9 mouse cellular contexts compared by ENCODE assay signal in the genomic region with DNA sequence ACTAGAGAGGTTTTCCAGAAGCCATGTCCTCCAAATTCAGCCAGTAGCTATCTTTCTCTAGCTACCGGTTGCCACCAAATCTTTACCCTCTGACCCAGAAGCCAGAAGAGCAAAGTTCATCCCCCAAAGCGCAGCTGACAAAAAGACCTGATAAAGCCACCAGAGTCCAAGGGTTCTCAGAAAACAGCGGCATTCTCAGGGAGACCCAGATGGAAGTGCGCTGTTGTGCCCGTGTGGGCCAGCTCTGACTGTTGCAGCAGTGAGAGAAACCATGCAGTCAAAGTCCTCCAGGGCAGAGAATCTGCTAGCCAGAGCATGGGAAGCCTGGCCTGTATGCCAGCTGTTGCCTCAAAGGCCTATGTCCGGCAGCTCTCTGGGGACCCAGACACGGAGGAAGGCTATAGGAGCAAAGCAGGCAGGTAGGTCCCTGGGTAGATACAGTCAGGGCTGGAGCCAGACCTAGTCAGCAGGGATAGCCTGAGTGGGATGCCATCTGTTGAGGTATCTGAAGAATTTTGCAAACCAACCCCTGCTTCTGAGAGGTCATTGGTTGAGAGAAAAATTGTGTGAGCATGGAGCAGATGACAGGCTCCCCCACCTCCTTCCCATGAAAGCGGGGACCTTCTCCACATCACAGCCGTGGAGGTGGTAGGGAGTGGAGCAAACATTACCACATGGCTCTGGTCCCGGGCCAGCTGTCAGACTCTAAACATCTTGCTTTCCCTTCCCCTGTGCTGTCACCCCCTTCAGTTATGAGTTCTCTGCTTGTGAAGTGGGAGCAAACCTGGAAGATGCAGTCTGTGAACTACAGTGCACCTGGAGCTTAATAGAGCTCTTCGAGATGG. TPM values are rescaled to one million over a fixed set of nuclear protein-coding genes. Genes with fewer than 3 reads are reported as not detected.
DNase-seq lines count a peak whose midpoint lies in the region; ATAC-seq and TF ChIP-seq lines count a peak whose summit lies in the region.
"Had no signal": no experiment of that assay in that cellular context is flagged by ENCODE, and none has a peak within 500 bp of the region (broad histone marks: within the 10 kb centered on the region; RNA-seq: fewer than 3 reads in every experiment).

No protein-coding gene starts in this region.

- H3K27ac ChIP-seq in forebrain, postnatal 0 days (ENCODE audit: low read depth, low read length): no peak overlapping the region
- no peak overlapping the region for H3K27ac ChIP-seq in forebrain, embryonic 15.5 days (replicated peaks)
- H3K27ac ChIP-seq in lung, embryonic 15.5 days: peak overlapping the region; percentile 49
- H3K27ac ChIP-seq: neural tube, embryonic 13.5 days had no signal

- 82% methylated on average over 11 of the region's 11 CpGs for WGBS in forebrain, postnatal 0 days
- 80% methylated on average over 11 of the region's 11 CpGs for WGBS in forebrain, embryonic 15.5 days
- WGBS in lung, embryonic 15.5 days: 56% methylated on average over 11 of the region's 11 CpGs
- 56% methylated on average over 11 of the region's 11 CpGs for WGBS in lung, adult 2 months

- DNase-seq in forebrain, postnatal 0 days: no peak
- DNase-seq in lung, adult 2 months: no peak
- DNase-seq in kidney, postnatal 25 days: peak; percentile 29 to 48
- peak; percentile 45 for DNase-seq in right cerebral cortex, postnatal 25 days
- no peak for DNase-seq in adrenal gland, adult 18-20 months (ENCODE audit: low spot score in 2 of 2)

- no peak for TF ChIP-seq POLR2A in lung, adult 2 months (IDR thresholded peaks at IDR 0.05; ENCODE audit: borderline replicate concordance, extremely low read depth, low read depth, low read length)

- peak; percentile 24; the same call in 1 of the 2 replicates for ATAC-seq in forebrain, postnatal 0 days
- no peak for ATAC-seq in forebrain, embryonic 15.5 days (replicated peaks)
- no peak for ATAC-seq in lung, embryonic 15.5 days (ENCODE audit: borderline replicate concordance, extremely low read depth, low FRiP score, low TSS enrichment)
- no peak for ATAC-seq in megakaryocyte progenitor cell, adult 5-6 weeks (replicated peaks; ENCODE audit: poor library complexity)

- H3K4me1 ChIP-seq in forebrain, postnatal 0 days (ENCODE audit: insufficient read depth): no peaks in the 10 kb centered on the region
- H3K4me1 ChIP-seq in forebrain, embryonic 15.5 days: peaks cover 9% of the 10 kb centered on the region
- peaks cover 28% of the 10 kb centered on the region for H3K4me1 ChIP-seq in lung, embryonic 15.5 days
- H3K4me1 ChIP-seq in lung, adult 2 months (ENCODE audit: control insufficient read depth, insufficient read depth, low read length): 0 out of 2 replicates have a peak, but pooled peaks cover 8% of the 10 kb centered on the region

- H3K9ac ChIP-seq in forebrain, postnatal 0 days: no peak overlapping the region
- H3K9ac ChIP-seq in forebrain, embryonic 15.5 days (replicated peaks): no peak overlapping the region
- no peak overlapping the region for H3K9ac ChIP-seq in lung, embryonic 15.5 days
- H3K9ac ChIP-seq: neural tube, embryonic 13.5 days had no signal

- no peaks in the 10 kb centered on the region for H3K27me3 ChIP-seq in forebrain, postnatal 0 days (ENCODE audit: insufficient read depth, low read length)
- no peaks in the 10 kb centered on the region for H3K27me3 ChIP-seq in forebrain, embryonic 15.5 days
- no peaks in the 10 kb centered on the region for H3K27me3 ChIP-seq in lung, embryonic 15.5 days

- no peak for TF ChIP-seq CTCF in forebrain, postnatal 0 days (IDR thresholded peaks at IDR 0.05; ENCODE audit: low read depth)
- TF ChIP-seq CTCF in lung, adult 2 months (IDR thresholded peaks at IDR 0.05; ENCODE audit: insufficient read depth, low read length): no peak

- H3K4me2 ChIP-seq in forebrain, postnatal 0 days (ENCODE audit: low read depth): no peak overlapping the region
- H3K4me2 ChIP-seq in forebrain, embryonic 15.5 days (replicated peaks): no peak overlapping the region
- peak overlapping the region; percentile 26; the same call in 1 of the 2 replicates for H3K4me2 ChIP-seq in lung, embryonic 15.5 days
- H3K4me2 ChIP-seq: neural tube, embryonic 13.5 days had no signal

- H3K36me3 ChIP-seq in forebrain, postnatal 0 days (ENCODE audit: insufficient read depth): peaks cover 36% of the 10 kb centered on the region
- peaks cover 39% of the 10 kb centered on the region for H3K36me3 ChIP-seq in forebrain, embryonic 15.5 days
- peaks cover 25% of the 10 kb centered on the region for H3K36me3 ChIP-seq in lung, embryonic 15.5 days

- no peaks in the 10 kb centered on the region for H3K9me3 ChIP-seq in forebrain, postnatal 0 days (ENCODE audit: low read length)
- H3K9me3 ChIP-seq in forebrain, embryonic 15.5 days: no peaks in the 10 kb centered on the region
- H3K9me3 ChIP-seq in lung, embryonic 15.5 days: no peaks in the 10 kb centered on the region
- H3K9me3 ChIP-seq: neural tube, embryonic 13.5 days had no signal

- no peak overlapping the region for H3K4me3 ChIP-seq in forebrain, postnatal 0 days (ENCODE audit: low read depth, low read length)
- H3K4me3 ChIP-seq in forebrain, embryonic 15.5 days: no peak overlapping the region
- H3K4me3 ChIP-seq in lung, embryonic 15.5 days: no peak overlapping the region
- H3K4me3 ChIP-seq in lung, adult 2 months (replicated peaks; ENCODE audit: extremely low read depth, low read depth, low read length): no peak overlapping the region
- H3K4me3 ChIP-seq: neural tube, embryonic 13.5 days had no signal

RNA-seq across cellular contexts. Expression of a gene that starts 3.1 kb away (rescaled TPM):
- total RNA-seq in forebrain, postnatal 0 days (2014; rRNA removed): 5.6 and 7.7 TPM in 2 replicates
- polyA plus RNA-seq in forebrain, postnatal 0 days (2015; fragmentation: Nextera tagmentation; extraction: Ambion mirVana): 3.5 and 3.7 TPM in 2 replicates
- polyA plus RNA-seq in forebrain, embryonic 15.5 days (2015; fragmentation: Nextera tagmentation; extraction: Ambion mirVana): 2.6 and 2.8 TPM in 2 replicates
- 135 and 151 TPM in 2 replicates for polyA plus RNA-seq in lung, embryonic 15.5 days (2015; fragmentation: Nextera tagmentation; extraction: Ambion mirVana)
- 226 and 279 TPM in 2 replicates for polyA plus RNA-seq in lung, adult 2 months (2012; rRNA removed)
- 0.10 TPM in 2 replicates for total RNA-seq in megakaryocyte progenitor cell, adult 5-6 weeks (2015)
- total RNA-seq in megakaryocyte progenitor cell, adult 5-6 weeks (2017): not detected in 2 replicates
- total RNA-seq in adrenal gland, adult 18-20 months (2021): 100 to 1,000 TPM in 1 of 2 experiments, 10 to 100 TPM in 1; 92.8 to 152 TPM

RNA-seq across cellular contexts. Expression of a gene that starts 22.3 kb away (rescaled TPM):
- total RNA-seq in forebrain, postnatal 0 days (2014; rRNA removed): 65.6 and 77.5 TPM in 2 replicates
- polyA plus RNA-seq in forebrain, postnatal 0 days (2015; fragmentation: Nextera tagmentation; extraction: Ambion mirVana): 33.5 and 46.5 TPM in 2 replicates
- 37.2 and 37.6 TPM in 2 replicates for polyA plus RNA-seq in forebrain, embryonic 15.5 days (2015; fragmentation: Nextera tagmentation; extraction: Ambion mirVana)
- polyA plus RNA-seq in lung, embryonic 15.5 days (2015; fragmentation: Nextera tagmentation; extraction: Ambion mirVana): 31.6 and 36.9 TPM in 2 replicates
- polyA plus RNA-seq in lung, adult 2 months (2012; rRNA removed): 357 and 550 TPM in 2 replicates
- total RNA-seq in megakaryocyte progenitor cell, adult 5-6 weeks (2015): 29.4 and 32.7 TPM in 2 replicates
- total RNA-seq in megakaryocyte progenitor cell, adult 5-6 weeks (2017): 15.3 and 21.9 TPM in 2 replicates
- total RNA-seq in adrenal gland, adult 18-20 months (2021): 100 to 1,000 TPM; 119 to 265 TPM

RNA-seq across cellular contexts. Expression of a gene that starts 26.1 kb away (rescaled TPM):
- total RNA-seq in forebrain, postnatal 0 days (2014; rRNA removed): 52.2 and 62.9 TPM in 2 replicates
- polyA plus RNA-seq in forebrain, postnatal 0 days (2015; fragmentation: Nextera tagmentation; extraction: Ambion mirVana): 53.8 and 73.5 TPM in 2 replicates
- 96.5 and 96.9 TPM in 2 replicates for polyA plus RNA-seq in forebrain, embryonic 15.5 days (2015; fragmentation: Nextera tagmentation; extraction: Ambion mirVana)
- 43.2 and 51.1 TPM in 2 replicates for polyA plus RNA-seq in lung, embryonic 15.5 days (2015; fragmentation: Nextera tagmentation; extraction: Ambion mirVana)
- 12.3 and 16.3 TPM in 2 replicates for polyA plus RNA-seq in lung, adult 2 months (2012; rRNA removed)
- 20.3 and 21.2 TPM in 2 replicates for total RNA-seq in megakaryocyte progenitor cell, adult 5-6 weeks (2015)
- total RNA-seq in megakaryocyte progenitor cell, adult 5-6 weeks (2017): 26.5 and 27.4 TPM in 2 replicates
- total RNA-seq in adrenal gland, adult 18-20 months (2021): 10 to 100 TPM; 35.6 to 39.4 TPM

RNA-seq across cellular contexts. Expression of a gene that starts 26.5 kb away (rescaled TPM):
- 32.5 and 33.8 TPM in 2 replicates for total RNA-seq in forebrain, postnatal 0 days (2014; rRNA removed)
- polyA plus RNA-seq in forebrain, postnatal 0 days (2015; fragmentation: Nextera tagmentation; extraction: Ambion mirVana): 13.7 and 16.1 TPM in 2 replicates
- polyA plus RNA-seq in forebrain, embryonic 15.5 days (2015; fragmentation: Nextera tagmentation; extraction: Ambion mirVana): 25.6 and 26.7 TPM in 2 replicates
- 20.3 and 25.4 TPM in 2 replicates for polyA plus RNA-seq in lung, embryonic 15.5 days (2015; fragmentation: Nextera tagmentation; extraction: Ambion mirVana)
- polyA plus RNA-seq in lung, adult 2 months (2012; rRNA removed): 29.0 and 33.4 TPM in 2 replicates
- 8.5 and 9.6 TPM in 2 replicates for total RNA-seq in megakaryocyte progenitor cell, adult 5-6 weeks (2015)
- 11.2 and 14.4 TPM in 2 replicates for total RNA-seq in megakaryocyte progenitor cell, adult 5-6 weeks (2017)
- total RNA-seq in adrenal gland, adult 18-20 months (2021): 10 to 100 TPM; 26.2 to 27.0 TPM

Comparison
In these comparisons a context has a peak if more than half of its experiments do, and no peak if none do; other contexts are left out.
1. DNase-seq: peak in kidney, postnatal 25 days (2 of 2) and right cerebral cortex, postnatal 25 days (single experiment); none in forebrain, postnatal 0 days (single experiment), lung, adult 2 months (single experiment) and adrenal gland, adult 18-20 months (0 of 2).
2. RNA of a gene that starts 3.1 kb away (polyA plus RNA-seq): 226 to 279 TPM in lung, adult 2 months and 135 to 151 TPM in lung, embryonic 15.5 days; 3.5 to 3.7 TPM in forebrain, postnatal 0 days and 2.6 to 2.8 TPM in forebrain, embryonic 15.5 days; every median in the first group is over 10 times any median in the second.